Mouse (Mus musculus) liver, adult 2 months (tissue): ENCODE data around the gene Setd5. TPM values are rescaled to one million over a fixed set of nuclear protein-coding genes. Genes with fewer than 3 reads are reported as not detected.

Experiments
- DNase-seq: peaks from one replicate; pipeline ENCODE4 v3.0.0-alpha.2; 2011; ENCODE audit warnings: low read depth, low spot score; ENCODE audit errors: extremely low read depth
- H3K27ac ChIP-seq: fragments of 200-500 bp; replicated peaks from 2 replicates; pipeline ENCODE4 v1.5.1; 2012; ENCODE audit warnings: low read depth, mild to moderate bottlenecking, control low read depth, inconsistent platforms, low read length; ENCODE audit not compliant: insufficient read depth
- H3K27me3 ChIP-seq: fragments of 200-500 bp; 2 replicates; pipeline ENCODE4 v1.6.1; 2012; ENCODE audit warnings: mild to moderate bottlenecking, moderate library complexity, low read length, inconsistent platforms; ENCODE audit not compliant: control insufficient read depth, insufficient read depth
- H3K36me3 ChIP-seq: fragments of 200-500 bp; 2 replicates; pipeline ENCODE4 v1.6.1; 2012; ENCODE audit warnings: low read length, inconsistent platforms; ENCODE audit not compliant: control insufficient read depth, insufficient read depth
- H3K4me1 ChIP-seq: fragments of 200-500 bp; 2 replicates; pipeline ENCODE4 v1.6.1; 2011; ENCODE audit warnings: low read length; ENCODE audit not compliant: control insufficient read depth, insufficient read depth
- H3K4me3 ChIP-seq: fragments of 200-500 bp; 2 replicates; pipeline ENCODE4 v1.5.1; 2011; ENCODE audit warnings: low read depth, mild to moderate bottlenecking, control low read depth, low read length, moderate library complexity; ENCODE audit not compliant: insufficient read depth
- H3K79me2 ChIP-seq: fragments of 200-500 bp; 2 replicates; pipeline ENCODE4 v1.6.1; 2012; ENCODE audit warnings: inconsistent platforms, mild to moderate bottlenecking, low read length, moderate library complexity; ENCODE audit not compliant: control insufficient read depth, insufficient read depth
- H3K9ac ChIP-seq: fragments of 200-500 bp; 2 replicates; pipeline ENCODE4 v1.6.1; 2012; ENCODE audit warnings: low read depth, mild to moderate bottlenecking, control low read depth, inconsistent platforms, low read length
- CTCF ChIP-seq: fragments of 200-500 bp; IDR thresholded peaks from 2 replicates; pipeline ENCODE4 v1.5.1; 2011; ENCODE audit warnings: low read depth, low read length, control low read depth
- POLR2A ChIP-seq: fragments of 200-500 bp; IDR thresholded peaks from 2 replicates; pipeline ENCODE4 v1.6.1; 2011; ENCODE audit warnings: low read length, control low read depth; ENCODE audit not compliant: insufficient read depth; ENCODE audit errors: extremely low read depth
- WGBS: fragments of 180-500 bp; shearing (Covaris S2); methylation state at CpG from one replicate; pipeline ENCODE4 v1.1.7; 2018; 5-methylcytosine and 5-hydroxymethylcytosine counted together
- polyA plus RNA-seq: library from polyadenylated mRNA; depleted of rRNA; stranded (reverse); fragments of >200 nt; gene quantifications from 2 replicates; pipeline ENCODE4 v1.2.3, GENCODE M21; 2012
- total RNA-seq: library from RNA; depleted of rRNA; stranded (reverse); fragments of >200 nt; gene quantifications from 2 replicates; pipeline ENCODE4 v1.2.3, GENCODE M21; 2014

The Setd5 gene
- total and polyA plus RNA-seq, 2 experiments, result 11.8 to 28.1 TPM

- Histone ChIP-seq H3K27ac (no peak overlapping the region), H3K9ac (no peak overlapping the region), H3K36me3 (peaks cover 9% of the 10 kb centered on the region), H3K79me2 (no peaks in the 10 kb centered on the region), H3K4me3 (no peak overlapping the region), H3K27me3 (no peaks in the 10 kb centered on the region), H3K4me1 (no peaks in the 10 kb centered on the region)
- WGBS, result 73% methylated on average over 1 of the region's 1 CpGs
- TF ChIP-seq CTCF (no peak), POLR2A (no peak)
- DNase-seq, result no peak
These were observed 84.8 kb downstream of the Setd5 start for GRCm38 (mm10) chr6:113161982-113162381.

- no peaks in the 10 kb centered on the region for H3K27me3 ChIP-seq
- TF ChIP-seq CTCF (no peak), POLR2A (no peak)
- DNase-seq, result no peak
- no peak overlapping the region for H3K4me3 ChIP-seq
- no peaks in the 10 kb centered on the region for H3K79me2 ChIP-seq
- H3K9ac ChIP-seq, result no peak overlapping the region
- no peak overlapping the region for H3K27ac ChIP-seq
- H3K36me3 ChIP-seq, result peaks cover 7% of the 10 kb centered on the region
- H3K4me1 ChIP-seq, result no peaks in the 10 kb centered on the region
These were observed 86.3 kb downstream of the Setd5 start for GRCm38 (mm10) chr6:113163513-113163912.

GRCm38 (mm10) chr6:113166661-113167251, 89.6 kb downstream of the Setd5 start:
- H3K9ac ChIP-seq, result no peak overlapping the region
- H3K79me2 ChIP-seq, result no peaks in the 10 kb centered on the region
- no peaks in the 10 kb centered on the region for H3K27me3 ChIP-seq
- H3K4me1 ChIP-seq, result no peaks in the 10 kb centered on the region
- no peak for TF ChIP-seq POLR2A
- TF ChIP-seq CTCF, result no peak
- no peak overlapping the region for H3K4me3 ChIP-seq
- no peak overlapping the region for H3K27ac ChIP-seq
- DNase-seq, result peak; percentile 77
- H3K36me3 ChIP-seq, result no peaks in the 10 kb centered on the region
- WGBS, result 51% methylated on average over 17 of the region's 17 CpGs

- Histone ChIP-seq H3K4me1 (no peaks in the 10 kb centered on the region), H3K36me3 (no peaks in the 10 kb centered on the region), H3K9ac (no peak overlapping the region), H3K79me2 (no peaks in the 10 kb centered on the region), H3K4me3 (no peak overlapping the region), H3K27ac (no peak overlapping the region), H3K27me3 (no peaks in the 10 kb centered on the region)
- 88% methylated on average over 7 of the region's 7 CpGs for WGBS
- TF ChIP-seq POLR2A (no peak), CTCF (no peak)
- no peak for DNase-seq
These were observed 91.3 kb downstream of the Setd5 start for GRCm38 (mm10) chr6:113168316-113168975.

GRCm38 (mm10) chr6:113169852-113170251, 92.7 kb downstream of the Setd5 start:
- H3K27me3 ChIP-seq, result no peaks in the 10 kb centered on the region
- no peaks in the 10 kb centered on the region for H3K79me2 ChIP-seq
- H3K27ac ChIP-seq, result no peak overlapping the region
- H3K36me3 ChIP-seq, result no peaks in the 10 kb centered on the region
- WGBS, result 63% methylated on average over 3 of the region's 3 CpGs
- H3K9ac ChIP-seq, result no peak overlapping the region
- H3K4me1 ChIP-seq, result no peaks in the 10 kb centered on the region
- no peak for DNase-seq
- no peak overlapping the region for H3K4me3 ChIP-seq
- no peak for TF ChIP-seq POLR2A
- TF ChIP-seq CTCF, result no peak

GRCm38 (mm10) chr6:113170651-113171050, 93.5 kb downstream of the Setd5 start:
- TF ChIP-seq POLR2A (no peak), CTCF (no peak)
- WGBS, result 89% methylated on average over 8 of the region's 8 CpGs
- DNase-seq, result no peak

More at GRCm38 (mm10) chr6:113170651-113171050, 93.5 kb downstream of the Setd5 start:
- Histone ChIP-seq H3K79me2 (no peaks in the 10 kb centered on the region), H3K4me3 (no peak overlapping the region), H3K36me3 (no peaks in the 10 kb centered on the region), H3K27me3 (no peaks in the 10 kb centered on the region), H3K4me1 (no peaks in the 10 kb centered on the region), H3K27ac (no peak overlapping the region), H3K9ac (no peak overlapping the region)
